Mouse (Mus musculus) lung, adult 18-20 months (tissue): ENCODE measurements around the gene Rasal2.

Source experiments
- DNase-seq, 2 experiments: peaks; one replicate each; pipeline ENCODE4 v3.0.0; 2022; ENCODE audit warnings: mixed read lengths in 2 of 2

Rasal2 gene

DNA sequence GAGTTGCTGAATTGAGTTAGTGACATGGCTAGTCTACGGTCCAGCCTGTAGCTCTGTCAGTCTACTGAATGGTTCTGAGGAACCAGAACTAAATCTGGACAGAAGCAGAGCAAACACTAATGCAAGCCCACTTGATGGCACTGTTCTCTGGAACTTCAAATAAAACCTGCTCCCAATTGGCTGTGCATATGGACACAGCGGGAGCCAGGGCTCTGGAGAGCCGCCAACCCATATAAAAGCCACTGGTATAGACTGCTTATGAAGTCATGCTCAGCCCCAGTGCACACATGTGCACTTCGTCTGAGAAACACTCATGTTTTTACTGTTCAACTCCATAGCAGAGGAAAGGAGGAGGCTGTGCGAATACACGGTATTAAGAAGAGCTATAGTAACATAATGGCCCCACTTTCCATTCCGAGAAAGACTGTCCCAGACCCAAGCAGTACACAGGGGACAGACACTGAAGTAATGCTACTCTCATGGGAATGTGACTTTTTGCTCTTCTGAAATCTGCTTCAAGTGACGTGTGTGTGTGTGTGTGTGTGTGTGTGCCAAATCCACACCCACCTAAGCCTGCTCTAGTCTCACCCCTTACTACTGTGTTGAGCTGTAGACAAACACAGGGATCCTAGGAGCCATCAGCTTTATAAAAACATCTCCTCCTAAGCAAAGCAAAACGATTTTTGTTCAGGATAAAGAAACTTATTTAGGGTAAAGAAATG is 275.1 kb downstream of the Rasal2 start:
- DNase-seq = peak in 1 of 2 experiments; percentile 7

DNA sequence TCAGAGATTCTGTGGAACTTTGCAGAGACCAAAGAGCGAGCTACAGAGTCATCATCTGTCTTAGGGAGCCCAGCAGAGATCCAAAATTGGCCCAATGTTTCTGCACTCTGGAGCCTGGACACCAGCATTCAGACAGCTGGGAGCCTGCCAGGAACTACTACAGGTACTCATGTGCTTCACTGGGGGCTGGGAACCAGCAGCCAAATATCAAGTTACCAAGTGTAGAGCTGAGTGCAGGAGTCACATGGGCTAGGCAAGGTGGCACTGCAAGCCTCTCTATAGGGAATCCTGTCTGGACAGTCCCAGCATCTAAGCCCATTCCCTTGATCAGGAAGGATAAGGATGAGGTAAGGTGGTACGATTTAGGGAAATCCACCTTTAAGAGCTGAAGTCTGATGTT is 284.2 kb downstream of the Rasal2 start:
- DNase-seq = peak; percentile 26 to 51

DNA sequence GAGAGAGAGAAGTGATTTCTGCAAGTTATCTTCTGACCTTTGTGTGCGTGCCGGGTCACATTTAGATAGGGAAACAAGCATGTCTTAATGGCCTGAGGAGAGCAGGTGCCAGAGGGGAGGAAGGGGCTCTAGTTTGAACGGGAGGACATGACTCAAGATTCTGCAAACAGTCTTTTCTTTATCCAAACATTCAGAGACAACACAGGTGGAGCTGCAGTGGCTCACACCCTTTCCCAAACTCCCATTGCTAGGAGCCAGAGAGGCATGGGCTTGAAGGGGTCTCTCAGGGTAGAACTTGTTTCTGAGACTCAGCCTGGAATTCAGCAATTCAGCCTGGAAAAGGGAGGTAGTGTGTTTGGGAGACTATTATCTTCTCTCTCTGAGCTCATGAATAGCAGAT is 288.6 kb downstream of the Rasal2 start:
- DNase-seq = no peak

DNA sequence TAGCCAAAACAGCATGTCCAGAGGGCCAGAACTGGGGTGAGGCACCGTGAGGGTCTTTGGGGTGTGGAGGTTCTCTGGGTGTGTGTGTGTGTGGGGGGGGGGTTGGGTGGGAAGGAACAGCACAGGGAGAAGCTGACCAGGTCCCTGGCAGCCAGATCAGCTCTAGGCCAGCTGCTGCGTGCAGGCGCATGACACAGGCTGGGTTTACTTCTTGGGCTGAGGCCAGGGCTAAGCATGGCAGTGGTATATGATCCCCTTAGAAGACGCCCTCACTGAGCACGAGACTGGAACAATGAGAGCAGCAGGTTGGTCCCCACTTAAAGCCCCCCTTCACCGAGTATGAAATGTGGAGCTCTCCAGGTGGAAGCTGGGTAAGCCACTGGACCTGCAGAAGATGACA is 293.2 kb downstream of the Rasal2 start:
- DNase-seq = no peak

DNA sequence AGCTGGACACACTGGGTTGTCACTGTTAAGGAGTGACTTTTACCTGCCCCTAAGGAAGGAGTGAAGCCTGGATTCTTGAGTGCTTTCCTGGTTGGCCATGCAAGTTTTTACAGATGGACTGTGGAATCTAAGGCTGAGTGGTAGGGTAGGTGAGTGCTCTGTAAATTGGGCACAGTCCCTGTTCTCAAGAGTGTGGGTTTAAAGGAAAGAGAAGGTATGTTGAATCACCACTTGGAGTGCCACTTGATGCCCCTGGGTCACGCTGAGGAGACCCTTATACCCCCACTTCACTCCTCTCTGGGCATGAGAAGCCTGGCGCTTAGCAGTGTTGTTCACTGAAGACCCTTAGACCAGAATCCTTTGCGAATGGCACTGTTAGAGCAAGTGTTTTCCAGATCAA is 295.0 kb downstream of the Rasal2 start:
- DNase-seq = peak; percentile 17 to 32

DNA sequence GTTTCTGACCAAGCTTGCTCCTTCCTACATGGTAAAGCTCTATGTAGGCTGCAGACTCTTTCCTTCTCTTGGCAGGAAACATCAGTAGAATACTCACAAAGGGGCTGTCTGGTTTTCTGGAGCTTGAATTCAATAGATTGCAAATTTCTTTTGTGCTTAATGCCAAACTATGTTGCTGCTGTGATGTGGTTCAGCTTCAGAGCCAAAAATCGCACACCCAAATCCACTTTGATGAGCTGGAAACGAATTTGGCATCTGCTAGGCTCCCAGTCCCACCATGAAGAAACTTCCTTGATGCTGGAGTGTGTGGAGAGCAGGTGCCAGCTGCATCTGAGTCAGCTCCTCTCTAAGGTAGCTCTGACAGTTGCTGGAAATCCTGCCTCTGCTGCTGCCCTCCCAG is 297.9 kb downstream of the Rasal2 start:
- no peak for DNase-seq

DNA sequence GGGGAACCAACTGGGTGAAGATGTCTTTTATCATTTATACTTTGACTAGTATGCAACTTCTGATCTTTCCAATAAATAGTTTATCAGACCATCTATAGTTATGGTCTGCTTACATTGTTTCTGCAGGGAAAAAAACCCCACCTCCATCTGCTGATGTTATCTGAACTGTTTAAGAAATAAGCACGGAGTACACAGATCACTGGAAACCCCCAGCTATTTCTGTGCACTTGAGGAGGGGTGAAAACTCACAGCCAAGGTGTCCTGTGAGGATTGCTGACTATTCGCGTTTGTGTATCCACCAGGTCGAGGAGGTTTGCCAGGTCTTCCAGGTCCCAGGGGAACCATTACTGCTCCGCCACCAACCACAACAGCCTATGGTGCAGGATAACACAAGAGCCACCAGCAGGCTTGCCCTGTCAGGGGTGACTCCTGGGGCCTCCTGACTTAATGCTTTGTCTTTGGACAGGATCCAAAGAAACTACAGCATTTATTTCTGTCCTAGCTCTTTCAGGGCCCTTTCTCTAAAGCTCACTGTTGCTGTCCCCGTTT is 302.0 kb downstream of the Rasal2 start:
- no peak for DNase-seq

DNA sequence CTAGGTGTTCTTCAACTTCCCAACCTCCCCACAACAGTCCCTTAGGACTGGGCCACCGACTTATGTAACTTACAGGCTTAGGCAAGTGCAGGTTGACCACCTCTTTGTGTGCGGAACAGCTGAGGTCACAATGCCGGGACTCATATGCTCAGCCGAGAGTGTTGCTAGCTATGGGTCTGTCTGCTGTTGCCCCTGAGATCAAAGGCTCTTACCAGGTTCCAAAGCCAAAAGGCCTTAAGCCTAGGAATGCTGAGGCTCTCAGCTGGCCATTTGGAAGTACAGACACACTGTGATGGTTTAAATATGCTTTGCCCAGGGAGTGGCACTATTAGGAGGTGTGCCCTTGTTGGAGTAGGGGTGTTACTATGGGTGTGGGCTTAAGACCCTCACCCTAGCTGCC is 303.8 kb downstream of the Rasal2 start, which contains the start of gene Tex35:
Gene Tex35, minus strand, starts transcription at position 101 of the 400 bp plus-strand sequence.
- DNase-seq = no peak

DNA sequence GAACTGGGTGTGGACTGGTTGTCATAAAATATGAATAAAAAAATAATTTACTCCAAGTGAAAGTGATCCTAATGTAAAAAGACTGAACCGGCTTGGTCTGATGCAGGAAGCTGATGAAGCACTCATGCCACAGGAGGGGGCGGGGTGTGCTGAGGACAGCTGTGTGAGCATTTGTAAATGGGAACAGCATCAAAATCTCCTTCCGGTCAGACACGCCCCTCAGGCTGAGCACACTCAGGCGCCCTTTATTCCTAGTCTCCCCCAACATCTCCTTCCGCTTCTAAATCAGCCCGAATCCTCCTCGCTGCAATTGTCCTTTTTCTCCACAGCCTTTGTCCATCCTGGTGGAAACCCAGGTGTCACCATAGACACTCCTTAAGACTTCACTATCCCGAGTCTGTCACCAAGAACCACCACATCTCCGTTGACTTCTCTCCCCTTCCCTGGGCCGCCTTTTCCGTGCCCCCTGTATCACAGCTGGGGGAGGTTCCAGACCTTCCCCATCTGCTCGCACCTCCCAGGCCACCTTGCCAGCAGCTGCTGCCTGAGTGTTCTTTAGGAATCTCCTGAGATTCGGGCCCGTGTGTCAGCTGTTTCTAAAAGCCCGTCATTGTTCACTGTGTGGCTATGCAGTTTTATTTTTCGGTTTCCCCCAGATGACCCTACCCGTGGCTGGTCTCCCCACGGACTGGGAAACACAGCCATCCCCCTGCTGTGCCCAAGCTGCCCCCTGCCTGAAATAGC is 311.1 kb downstream of the Rasal2 start:
- DNase-seq = peak; percentile 25 to 41

DNA sequence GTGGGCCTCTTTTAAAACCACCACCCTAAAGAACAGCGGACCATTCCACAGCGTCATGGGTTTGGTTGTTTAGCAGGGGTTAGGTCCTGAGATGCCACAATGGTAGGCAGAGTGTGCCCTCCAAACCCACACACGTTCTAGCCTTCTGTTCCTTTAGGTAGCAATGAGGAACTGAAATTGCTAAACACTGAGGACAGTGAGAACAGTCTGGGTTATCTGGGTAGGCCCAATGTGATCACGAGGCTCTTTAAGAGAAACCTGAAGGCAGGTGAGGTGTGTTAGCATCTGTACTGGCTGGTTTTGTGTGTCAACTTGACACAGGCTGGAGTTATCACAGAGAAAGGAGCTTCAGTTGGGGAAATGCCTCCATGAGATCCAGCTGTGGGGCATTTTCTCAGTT is 316.9 kb downstream of the Rasal2 start:
- no peak for DNase-seq

DNA sequence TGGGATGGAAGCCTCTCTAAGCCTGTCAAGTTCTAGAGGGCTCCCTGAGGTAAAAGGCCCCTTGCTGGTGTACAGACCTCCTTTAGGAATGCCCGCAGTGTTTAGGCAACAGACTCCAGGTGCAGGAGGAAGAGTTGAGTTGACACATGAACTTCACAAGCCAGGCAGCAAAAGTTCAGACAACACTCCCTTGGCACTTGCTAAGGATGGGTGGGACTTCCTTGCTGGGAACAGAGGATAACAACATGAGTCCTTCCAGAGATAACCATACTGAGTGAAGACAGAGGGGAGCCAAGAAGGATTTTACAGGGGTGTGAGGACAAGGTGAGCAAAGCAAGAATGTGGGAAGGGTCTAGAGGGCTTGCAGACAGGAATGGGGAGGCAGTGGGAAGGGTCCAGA is 319.8 kb downstream of the Rasal2 start:
- DNase-seq = peak in 1 of 2 experiments; percentile 44

DNA sequence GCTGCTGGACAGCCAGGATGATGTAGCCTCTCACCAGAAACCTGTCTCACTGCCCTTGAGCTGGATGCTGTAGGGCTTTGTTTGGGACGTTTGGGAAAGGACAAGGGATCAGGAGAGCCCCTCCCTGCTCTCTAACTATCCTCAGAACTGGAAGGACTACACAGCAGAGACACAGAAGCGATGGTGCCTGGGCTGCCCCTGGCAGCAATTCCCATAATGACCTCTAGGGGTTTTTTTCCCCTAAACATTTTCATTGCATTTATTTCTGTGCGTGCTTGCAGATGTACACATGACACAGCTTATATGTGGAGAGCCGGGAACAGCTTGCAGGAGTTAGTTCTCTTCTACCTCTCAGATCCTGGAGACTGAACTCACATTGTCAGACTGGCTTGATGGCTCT is 320.3 kb downstream of the Rasal2 start:
- DNase-seq = no peak

DNA sequence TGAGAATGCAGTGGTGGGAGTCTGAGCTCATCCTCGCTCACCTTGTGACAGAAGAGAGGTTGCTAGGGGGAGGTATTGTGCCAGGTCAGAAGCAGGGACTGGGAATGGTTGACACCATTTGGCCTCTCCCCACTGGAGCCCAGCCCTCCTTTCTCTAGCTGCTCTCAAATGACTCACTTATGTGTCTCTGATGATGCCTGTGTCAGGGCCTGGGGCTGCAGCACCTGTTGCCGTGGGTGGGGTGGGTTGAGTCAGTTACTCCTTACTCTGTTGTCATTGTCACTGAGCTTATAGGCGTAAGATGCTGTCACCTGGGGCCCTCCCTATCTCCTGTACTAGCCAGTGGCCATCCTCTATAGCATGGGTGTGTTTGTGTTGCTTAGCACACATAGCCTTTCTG is 321.6 kb downstream of the Rasal2 start:
- DNase-seq = no peak

DNA sequence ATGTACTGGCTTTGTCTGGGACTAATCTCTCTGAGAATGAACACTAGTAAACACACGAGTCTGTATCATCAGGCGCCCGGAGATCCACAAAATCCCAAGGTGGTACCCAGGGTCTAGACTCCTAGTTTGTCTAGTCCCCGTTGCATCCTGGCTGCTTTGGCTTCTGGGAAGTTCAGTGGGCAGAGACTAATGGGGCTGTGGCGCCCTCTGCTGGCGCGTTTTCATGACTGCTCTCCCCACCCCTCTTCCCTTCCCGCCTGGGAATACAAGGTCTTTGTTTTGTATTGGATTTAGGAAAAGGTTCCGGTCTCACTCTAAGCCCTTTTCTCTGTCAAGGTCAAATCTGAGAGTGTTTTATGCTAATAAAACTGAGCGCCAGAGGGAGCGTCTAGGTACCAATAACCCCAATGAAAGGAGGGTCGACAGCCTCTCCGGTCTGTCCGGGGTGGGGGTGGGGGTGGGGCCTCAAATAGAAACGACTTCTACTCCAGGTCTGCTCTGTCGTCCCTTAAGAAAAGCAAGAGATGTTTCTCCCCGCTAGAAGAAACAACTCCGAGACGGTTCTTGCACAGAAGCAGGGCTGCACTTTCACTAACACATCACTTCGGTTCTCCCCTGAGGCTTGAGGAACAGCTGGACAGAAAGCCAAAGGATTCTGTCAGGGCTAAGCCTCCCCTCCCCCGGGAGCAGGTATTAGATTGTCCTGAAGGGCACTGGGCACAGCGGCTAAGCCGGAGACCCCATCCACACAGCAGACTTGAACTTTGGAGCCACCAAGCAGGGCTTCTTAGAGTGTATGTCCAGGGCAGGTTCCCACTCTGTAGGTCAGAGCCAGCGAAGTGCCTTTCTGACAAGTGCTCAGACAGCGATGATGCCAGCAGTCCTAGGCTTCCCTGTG is 326.0 kb downstream of the Rasal2 start:
- DNase-seq = peak; percentile 40 to 53
